Mouse (Mus musculus) urinary bladder, postnatal 4 days (tissue): Measurements from ENCODE around the gene Cep135.

ENCODE experiments used
- DNase-seq, 2 experiments: peaks; one replicate each; pipeline ENCODE4 v3.0.0; 2021 to 2022; ENCODE audit warnings: low spot score in 2 of 2

The Cep135 gene

GRCm38 (mm10) chr5:76645091-76645868 is 56.8 kb downstream of the Cep135 start:
- DNase-seq, result no peak

- DNase-seq, result no peak
Observed at GRCm38 (mm10) chr5:76649897-76650296, 61.4 kb downstream of the Cep135 start.

- no peak for DNase-seq
Observed at GRCm38 (mm10) chr5:76651151-76651725, 62.7 kb downstream of the Cep135 start.

- DNase-seq, result no peak
Observed at GRCm38 (mm10) chr5:76656212-76656611, 67.7 kb downstream of the Cep135 start, which contains the start of gene C530008M17Rik. C530008M17Rik (plus strand) TSS chr5:76656512.

- peak; percentile 50 to 63 for DNase-seq
Observed at GRCm38 (mm10) chr5:76657245-76658083, 69.0 kb downstream of the Cep135 start.

GRCm38 (mm10) chr5:76658084-76658934 is 69.8 kb downstream of the Cep135 start:
- DNase-seq, result no peak

- DNase-seq, result no peak
Observed at GRCm38 (mm10) chr5:76659958-76660635, 71.6 kb downstream of the Cep135 start.

- no peak for DNase-seq
Observed at GRCm38 (mm10) chr5:76661310-76661709, 72.8 kb downstream of the Cep135 start.

- DNase-seq, result no peak
Observed at GRCm38 (mm10) chr5:76664936-76665335, 76.4 kb downstream of the Cep135 start.

- DNase-seq, result no peak
Observed at GRCm38 (mm10) chr5:76665421-76665820, 76.9 kb downstream of the Cep135 start.

- DNase-seq, result no peak
Observed at GRCm38 (mm10) chr5:76666026-76666756, 77.7 kb downstream of the Cep135 start.

- no peak for DNase-seq
Observed at GRCm38 (mm10) chr5:76668118-76668517, 79.6 kb downstream of the Cep135 start.

- no peak for DNase-seq
Observed at GRCm38 (mm10) chr5:76668547-76668946, 80.0 kb downstream of the Cep135 start.

- no peak for DNase-seq
Observed at GRCm38 (mm10) chr5:76670183-76670582, 81.7 kb downstream of the Cep135 start.

GRCm38 (mm10) chr5:76674022-76674653 is 85.6 kb downstream of the Cep135 start:
- DNase-seq, result no peak

GRCm38 (mm10) chr5:76675369-76675768 is 86.9 kb downstream of the Cep135 start:
- DNase-seq, result no peak

- DNase-seq, result no peak
Observed at GRCm38 (mm10) chr5:76680959-76681358, 92.5 kb downstream of the Cep135 start.

- no peak for DNase-seq
Observed at GRCm38 (mm10) chr5:76681895-76682656, 93.6 kb downstream of the Cep135 start.

- no peak for DNase-seq
Observed at GRCm38 (mm10) chr5:76683455-76683854, 95.0 kb downstream of the Cep135 start.
